Mouse (Mus musculus): ENCODE measurements around the gene Acads.

DNA sequence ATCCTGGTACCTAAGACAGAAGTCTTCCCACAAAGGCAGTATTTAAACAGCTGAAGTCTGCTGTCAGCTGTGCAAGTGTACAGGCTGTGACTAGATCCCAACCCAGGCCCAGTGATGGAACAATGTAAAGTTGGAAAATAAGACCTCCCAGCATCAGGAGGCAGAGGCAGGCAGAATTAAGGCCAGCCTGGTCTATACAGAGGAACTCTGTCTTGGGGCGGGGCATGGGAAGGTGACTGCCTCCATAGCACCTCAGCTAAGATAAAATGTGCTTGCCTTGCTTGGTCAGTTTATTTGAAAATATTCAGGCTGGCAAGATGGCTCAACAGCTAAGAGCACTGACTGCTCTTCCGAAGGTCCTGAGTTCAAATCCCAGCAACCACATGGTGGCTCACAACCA lies 48.7 kb downstream of the Acads start:
- TF ChIP-seq CTCF (IDR thresholded peaks at IDR 0.05; ENCODE audit: extremely low read depth, insufficient read depth, low read length), result no peak
- no peak for TF ChIP-seq POLR2A (IDR thresholded peaks at IDR 0.05; ENCODE audit: extremely low read depth, insufficient read depth, low read length)
